Mouse (Mus musculus): ENCODE measurements around the gene Pygo2. TPM values are rescaled to one million over a fixed set of nuclear protein-coding genes. Genes with fewer than 3 reads are reported as not detected.

Pygo2 gene
- 44.0 and 45.6 TPM in 2 replicates for polyA plus RNA-seq (2015; fragmentation: Nextera tagmentation; extraction: Ambion mirVana)

GRCm38 (mm10) chr3:89430171-89431159, at the start of gene Pygo2:
Pygo2 (plus strand) TSS chr3:89430214.
- peak within 1 kb of the TSS; percentile 86 for H3K4me2 ChIP-seq
- WGBS, result 2% methylated on average over 65 of the region's 68 CpGs
- peak within 1 kb of the TSS; percentile 99 for H3K4me3 ChIP-seq
- H3K9ac ChIP-seq, result peak within 1 kb of the TSS; percentile 99
- H3K9me3 ChIP-seq, result no peaks in the 10 kb centered on the region
- peaks cover 19% of the 10 kb centered on the region for H3K4me1 ChIP-seq
- ATAC-seq (replicated peaks), result peak; percentile 98
- no peaks in the 10 kb centered on the region for H3K27me3 ChIP-seq (replicated peaks)
- peaks cover 15% of the 10 kb centered on the region; the same call in 1 of the 2 replicates for H3K36me3 ChIP-seq (replicated peaks)
- peak within 1 kb of the TSS; percentile 89 for H3K27ac ChIP-seq

- no peak for ATAC-seq (replicated peaks)
- Histone ChIP-seq H3K27ac (no peak overlapping the region), H3K9ac (no peak overlapping the region), H3K9me3 (no peaks in the 10 kb centered on the region), H3K4me2 (no peak overlapping the region), H3K36me3 (replicated peaks) (no peaks in the 10 kb centered on the region), H3K4me3 (no peak overlapping the region), H3K27me3 (replicated peaks) (no peaks in the 10 kb centered on the region), H3K4me1 (peaks cover 19% of the 10 kb centered on the region)
- WGBS, result 95% methylated on average over 14 of the region's 14 CpGs
Observed at GRCm38 (mm10) chr3:89380291-89380690, 49.7 kb upstream of the Pygo2 start.

GRCm38 (mm10) chr3:89380711-89381110, 49.3 kb upstream of the Pygo2 start:
- no peak overlapping the region for H3K4me3 ChIP-seq
- no peaks in the 10 kb centered on the region for H3K27me3 ChIP-seq (replicated peaks)
- 97% methylated on average over 18 of the region's 18 CpGs for WGBS
- no peaks in the 10 kb centered on the region for H3K36me3 ChIP-seq (replicated peaks)
- no peak for ATAC-seq (replicated peaks)
- no peak overlapping the region for H3K9ac ChIP-seq
- H3K27ac ChIP-seq, result no peak overlapping the region
- no peaks in the 10 kb centered on the region for H3K9me3 ChIP-seq
- H3K4me2 ChIP-seq, result no peak overlapping the region
- peaks cover 19% of the 10 kb centered on the region for H3K4me1 ChIP-seq

- WGBS, result 86% methylated on average over 11 of the region's 11 CpGs
- Histone ChIP-seq H3K4me1 (peaks cover 19% of the 10 kb centered on the region), H3K9ac (no peak overlapping the region), H3K27ac (no peak overlapping the region), H3K4me3 (no peak overlapping the region), H3K9me3 (no peaks in the 10 kb centered on the region), H3K4me2 (no peak overlapping the region), H3K36me3 (replicated peaks) (no peaks in the 10 kb centered on the region), H3K27me3 (replicated peaks) (no peaks in the 10 kb centered on the region)
- no peak for ATAC-seq (replicated peaks)
Observed at GRCm38 (mm10) chr3:89381233-89381632, 48.8 kb upstream of the Pygo2 start.

- ATAC-seq (replicated peaks), result no peak
- Histone ChIP-seq H3K27ac (no peak overlapping the region), H3K9ac (no peak overlapping the region), H3K9me3 (no peaks in the 10 kb centered on the region), H3K4me2 (no peak overlapping the region), H3K36me3 (replicated peaks) (no peaks in the 10 kb centered on the region), H3K4me1 (peaks cover 19% of the 10 kb centered on the region), H3K4me3 (no peak overlapping the region), H3K27me3 (replicated peaks) (no peaks in the 10 kb centered on the region)
- WGBS, result 90% methylated on average over 9 of the region's 9 CpGs
Observed at GRCm38 (mm10) chr3:89382033-89382882, 47.8 kb upstream of the Pygo2 start.

GRCm38 (mm10) chr3:89382950-89383349, 47.1 kb upstream of the Pygo2 start:
- no peaks in the 10 kb centered on the region for H3K27me3 ChIP-seq (replicated peaks)
- no peak for ATAC-seq (replicated peaks)
- H3K27ac ChIP-seq, result no peak overlapping the region
- H3K36me3 ChIP-seq (replicated peaks), result no peaks in the 10 kb centered on the region
- no peaks in the 10 kb centered on the region for H3K9me3 ChIP-seq
- H3K9ac ChIP-seq, result no peak overlapping the region
- no peak overlapping the region for H3K4me3 ChIP-seq
- H3K4me1 ChIP-seq, result peaks cover 19% of the 10 kb centered on the region
- H3K4me2 ChIP-seq, result no peak overlapping the region
- WGBS, result 90% methylated on average over 5 of the region's 5 CpGs

GRCm38 (mm10) chr3:89383651-89384255, 46.3 kb upstream of the Pygo2 start:
- no peak overlapping the region for H3K27ac ChIP-seq
- no peak for ATAC-seq (replicated peaks)
- no peaks in the 10 kb centered on the region for H3K36me3 ChIP-seq (replicated peaks)
- WGBS, result 88% methylated on average over 5 of the region's 5 CpGs
- H3K4me3 ChIP-seq, result no peak overlapping the region
- no peak overlapping the region for H3K9ac ChIP-seq
- no peaks in the 10 kb centered on the region for H3K27me3 ChIP-seq (replicated peaks)
- H3K9me3 ChIP-seq, result no peaks in the 10 kb centered on the region
- peaks cover 11% of the 10 kb centered on the region for H3K4me1 ChIP-seq
- H3K4me2 ChIP-seq, result no peak overlapping the region

- H3K27ac ChIP-seq, result no peak overlapping the region
- no peak for ATAC-seq (replicated peaks)
- WGBS, result 46% methylated on average over 12 of the region's 12 CpGs
- H3K9me3 ChIP-seq, result no peaks in the 10 kb centered on the region
- H3K4me3 ChIP-seq, result no peak overlapping the region
- H3K4me1 ChIP-seq, result peaks cover 5% of the 10 kb centered on the region; the same call in 1 of the 2 replicates
- H3K36me3 ChIP-seq (replicated peaks), result no peaks in the 10 kb centered on the region
- H3K4me2 ChIP-seq, result no peak overlapping the region
- no peaks in the 10 kb centered on the region for H3K27me3 ChIP-seq (replicated peaks)
- H3K9ac ChIP-seq, result no peak overlapping the region
Observed at GRCm38 (mm10) chr3:89384331-89385076, 45.5 kb upstream of the Pygo2 start.

- Histone ChIP-seq H3K36me3 (replicated peaks) (no peaks in the 10 kb centered on the region), H3K9me3 (no peaks in the 10 kb centered on the region), H3K4me3 (no peak overlapping the region), H3K4me2 (no peak overlapping the region), H3K4me1 (peaks cover 8% of the 10 kb centered on the region; the same call in 1 of the 2 replicates), H3K27me3 (replicated peaks) (no peaks in the 10 kb centered on the region), H3K27ac (no peak overlapping the region), H3K9ac (no peak overlapping the region)
- no peak for ATAC-seq (replicated peaks)
- WGBS, result 55% methylated on average over 11 of the region's 11 CpGs
Observed at GRCm38 (mm10) chr3:89385451-89385850, 44.6 kb upstream of the Pygo2 start.

- WGBS, result 52% methylated on average over 17 of the region's 17 CpGs
Observed at GRCm38 (mm10) chr3:89386438-89387420, 43.3 kb upstream of the Pygo2 start.

More at GRCm38 (mm10) chr3:89386438-89387420, 43.3 kb upstream of the Pygo2 start:
- H3K9me3 ChIP-seq, result no peaks in the 10 kb centered on the region
- H3K4me3 ChIP-seq, result no peak overlapping the region
- H3K27me3 ChIP-seq (replicated peaks), result no peaks in the 10 kb centered on the region
- peaks cover 21% of the 10 kb centered on the region for H3K4me1 ChIP-seq
- no peak overlapping the region for H3K27ac ChIP-seq
- H3K4me2 ChIP-seq, result no peak overlapping the region
- H3K36me3 ChIP-seq (replicated peaks), result no peaks in the 10 kb centered on the region
- H3K9ac ChIP-seq, result no peak overlapping the region
- ATAC-seq (replicated peaks), result no peak

Data from midbrain, embryonic 15.5 days (tissue).